Mouse (Mus musculus): Measurements from ENCODE around the gene Patz1.
A peak's percentile ranks its signal among the peaks of the same experiment; 100 is the strongest.

The Patz1 gene

GRCm38 (mm10) chr11:3288521-3289301 is at the start of gene Patz1:
Patz1 (plus strand) TSS chr11:3288874.
- no peak for DNase-seq (ENCODE audit: extremely low read depth, low read depth, low spot score)

- DNase-seq (ENCODE audit: extremely low read depth, low read depth, low spot score) = no peak
Measured at GRCm38 (mm10) chr11:3242395-3242794, 46.3 kb upstream of the Patz1 start.

- no peak for DNase-seq (ENCODE audit: extremely low read depth, low read depth, low spot score)
Measured at GRCm38 (mm10) chr11:3243771-3244170, 44.9 kb upstream of the Patz1 start.

GRCm38 (mm10) chr11:3247387-3247786 is 41.3 kb upstream of the Patz1 start:
- DNase-seq (ENCODE audit: extremely low read depth, low read depth, low spot score) = no peak

GRCm38 (mm10) chr11:3259537-3259936 is 29.1 kb upstream of the Patz1 start:
- DNase-seq (ENCODE audit: extremely low read depth, low read depth, low spot score) = no peak

- no peak for DNase-seq (ENCODE audit: extremely low read depth, low read depth, low spot score)
Measured at GRCm38 (mm10) chr11:3265291-3266078, 23.2 kb upstream of the Patz1 start.

GRCm38 (mm10) chr11:3266079-3266685 is 22.5 kb upstream of the Patz1 start, which contains the start of gene Drg1:
Drg1 (minus strand) TSS chr11:3266415.
- peak; percentile 28 for DNase-seq (ENCODE audit: extremely low read depth, low read depth, low spot score)

- DNase-seq (ENCODE audit: extremely low read depth, low read depth, low spot score) = no peak
Measured at GRCm38 (mm10) chr11:3267133-3267532, 21.5 kb upstream of the Patz1 start.

GRCm38 (mm10) chr11:3269241-3269640 is 19.4 kb upstream of the Patz1 start:
- DNase-seq (ENCODE audit: extremely low read depth, low read depth, low spot score) = no peak

GRCm38 (mm10) chr11:3278351-3278750 is 10.3 kb upstream of the Patz1 start:
- no peak for DNase-seq (ENCODE audit: extremely low read depth, low read depth, low spot score)

GRCm38 (mm10) chr11:3279729-3280128 is 8.9 kb upstream of the Patz1 start:
- DNase-seq (ENCODE audit: extremely low read depth, low read depth, low spot score) = no peak

GRCm38 (mm10) chr11:3282887-3283286 is 5.8 kb upstream of the Patz1 start:
- no peak for DNase-seq (ENCODE audit: extremely low read depth, low read depth, low spot score)

GRCm38 (mm10) chr11:3283645-3284044 is 5.0 kb upstream of the Patz1 start:
- DNase-seq (ENCODE audit: extremely low read depth, low read depth, low spot score) = no peak

GRCm38 (mm10) chr11:3285940-3286339 is 2.7 kb upstream of the Patz1 start:
- DNase-seq (ENCODE audit: extremely low read depth, low read depth, low spot score) = no peak

- no peak for DNase-seq (ENCODE audit: extremely low read depth, low read depth, low spot score)
Measured at GRCm38 (mm10) chr11:3287131-3287530, 1.5 kb upstream of the Patz1 start.

GRCm38 (mm10) chr11:3287921-3288320 is 753 bp upstream of the Patz1 start:
- no peak for DNase-seq (ENCODE audit: extremely low read depth, low read depth, low spot score)

- DNase-seq (ENCODE audit: extremely low read depth, low read depth, low spot score) = no peak
Measured at GRCm38 (mm10) chr11:3289302-3289802, 678 bp downstream of the Patz1 start.

- no peak for DNase-seq (ENCODE audit: extremely low read depth, low read depth, low spot score)
Measured at GRCm38 (mm10) chr11:3289803-3290639, 1.3 kb downstream of the Patz1 start.

GRCm38 (mm10) chr11:3290640-3291310 is 2.1 kb downstream of the Patz1 start:
- no peak for DNase-seq (ENCODE audit: extremely low read depth, low read depth, low spot score)
